Mouse (Mus musculus): ENCODE data around the gene Leng1.

DNA sequence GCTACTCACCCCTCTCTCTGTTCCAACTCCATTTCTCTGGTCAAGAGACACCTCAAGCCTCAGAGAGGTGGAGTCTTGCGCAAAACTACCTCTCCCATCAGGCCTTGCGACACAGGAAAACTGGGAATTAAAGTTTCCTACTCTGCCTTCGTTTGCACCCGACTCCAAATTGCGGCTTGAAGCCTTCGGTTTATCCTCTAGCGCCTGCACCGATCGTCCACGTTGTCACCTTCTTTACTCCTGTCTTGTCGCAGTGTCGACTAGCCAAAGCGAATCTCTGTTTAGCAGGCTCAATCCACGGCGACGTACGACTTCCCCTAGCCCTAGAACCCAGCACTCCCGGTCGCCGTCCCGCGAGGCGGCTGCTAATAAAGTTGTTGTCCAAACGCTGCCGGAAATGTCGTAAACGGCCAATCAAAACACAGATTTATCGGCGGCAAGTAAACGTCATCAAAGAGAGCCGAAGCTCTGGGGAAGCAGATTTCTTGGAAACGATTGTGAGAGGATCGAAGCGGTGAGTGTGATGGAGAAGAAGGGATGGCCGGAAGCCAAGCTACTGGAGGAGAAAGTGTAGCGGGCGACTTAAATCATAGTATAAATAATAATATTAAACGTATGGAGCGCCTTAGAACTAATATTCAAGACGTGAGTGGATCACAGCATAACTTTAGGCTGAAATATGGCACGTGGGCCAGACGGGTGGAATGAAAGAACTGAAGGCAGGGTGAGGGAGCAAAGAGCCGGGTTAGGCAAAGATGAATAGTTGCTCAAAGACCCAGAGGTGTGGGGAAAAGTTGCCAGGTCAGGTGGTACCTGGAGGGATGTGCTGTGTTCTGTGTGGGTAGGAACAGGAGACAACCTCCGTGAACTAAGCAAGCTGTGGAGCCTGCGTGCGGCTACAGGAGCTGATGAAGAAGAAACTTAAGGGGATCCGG lies 35.8 kb downstream of the Leng1 start, which contains the start of the genes Tfpt and Prpf31:
- TF ChIP-seq CTCF (IDR thresholded peaks at IDR 0.05; ENCODE audit: low read depth) (no peak), EP300 (IDR thresholded peaks at IDR 0.05; ENCODE audit: low read depth) (peak; percentile 39; the same call in 1 of the 2 replicates)
